Mouse (Mus musculus) effector memory CD4-positive, alpha-beta T cell, adult 7 months (primary cell): ENCODE measurements around the gene Tmem59l. TPM values are rescaled to one million over a fixed set of nuclear protein-coding genes. Genes with fewer than 3 reads are reported as not detected.

ENCODE experiments used
- polyA plus RNA-seq: library from polyadenylated mRNA; unstranded; fragments of 100-300 nt; shearing (Covaris generic); gene quantifications from one replicate; pipeline ENCODE4 v1.2.1, GENCODE M21; 2017

Gene Tmem59l
- polyA plus RNA-seq = not detected

DNA sequence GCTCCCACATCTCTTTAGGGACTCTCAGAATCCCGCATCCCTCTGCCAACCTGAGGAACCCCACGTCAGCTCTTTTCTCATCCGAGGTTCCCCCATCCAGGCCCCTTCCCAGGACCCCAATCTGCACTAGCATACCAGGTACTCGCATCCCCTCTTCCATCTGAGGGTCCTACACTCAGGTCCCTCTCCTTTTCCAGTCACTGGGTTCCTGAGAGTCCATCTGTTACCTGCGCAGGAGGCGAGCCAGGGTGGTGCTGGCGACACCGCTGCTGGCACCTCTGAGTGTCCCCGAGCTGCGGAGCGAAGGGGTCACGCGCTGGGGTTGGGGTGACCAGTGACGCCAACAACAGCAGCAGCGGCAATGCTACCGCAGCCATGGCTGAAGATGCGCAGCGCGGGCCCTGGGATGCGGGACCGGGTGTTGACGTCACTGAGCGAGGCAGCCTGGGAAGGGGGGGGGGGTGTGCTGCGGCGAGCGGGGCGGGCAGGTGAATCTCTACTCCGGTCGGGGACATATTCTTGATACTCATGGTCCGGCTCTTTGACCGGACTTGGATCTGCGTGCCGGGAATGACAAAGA lies at the start of gene Tmem59l:
Gene Tmem59l (minus strand): TSS at position 418 of the 580 bp plus-strand sequence.

DNA sequence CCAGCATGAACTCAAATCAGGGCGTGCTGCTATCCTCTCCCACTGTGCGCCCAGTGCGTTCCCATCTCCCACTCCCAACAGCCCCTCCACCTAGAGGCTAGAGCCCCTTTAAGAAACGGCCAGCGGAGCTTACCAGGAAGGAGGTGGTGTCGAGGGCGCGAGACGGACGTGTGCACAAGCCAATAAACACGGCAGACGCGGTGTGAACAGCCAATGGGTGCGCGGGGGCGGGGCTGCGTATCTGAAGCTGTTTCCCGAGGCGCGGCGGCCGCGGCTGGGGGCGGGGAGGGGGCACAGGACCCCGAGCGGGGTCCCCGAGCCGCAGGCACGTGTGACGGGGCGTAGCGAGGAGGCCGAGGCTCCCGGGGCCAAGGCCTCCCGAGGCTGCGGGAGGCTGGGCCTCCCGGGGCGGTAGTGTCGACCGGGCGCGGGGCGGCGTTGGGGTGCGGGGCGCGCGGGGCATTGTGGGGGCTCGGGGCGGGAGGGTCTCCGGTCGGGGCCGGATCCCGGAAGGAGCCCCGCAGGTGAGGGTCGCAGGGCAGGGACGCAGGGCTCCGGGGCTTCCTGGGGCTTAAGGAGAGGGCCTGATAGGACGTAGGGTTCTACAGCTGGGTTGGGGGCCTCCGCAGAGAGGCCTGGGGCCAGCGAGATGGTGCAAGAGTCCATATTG lies 40.5 kb upstream of the Tmem59l start, which contains the start of the genes Fkbp8 and Kxd1:
Gene Fkbp8 (plus strand): TSS at position 213 of the 670 bp plus-strand sequence.
Gene Kxd1 (minus strand): TSS at position 445 of the 670 bp plus-strand sequence.

DNA sequence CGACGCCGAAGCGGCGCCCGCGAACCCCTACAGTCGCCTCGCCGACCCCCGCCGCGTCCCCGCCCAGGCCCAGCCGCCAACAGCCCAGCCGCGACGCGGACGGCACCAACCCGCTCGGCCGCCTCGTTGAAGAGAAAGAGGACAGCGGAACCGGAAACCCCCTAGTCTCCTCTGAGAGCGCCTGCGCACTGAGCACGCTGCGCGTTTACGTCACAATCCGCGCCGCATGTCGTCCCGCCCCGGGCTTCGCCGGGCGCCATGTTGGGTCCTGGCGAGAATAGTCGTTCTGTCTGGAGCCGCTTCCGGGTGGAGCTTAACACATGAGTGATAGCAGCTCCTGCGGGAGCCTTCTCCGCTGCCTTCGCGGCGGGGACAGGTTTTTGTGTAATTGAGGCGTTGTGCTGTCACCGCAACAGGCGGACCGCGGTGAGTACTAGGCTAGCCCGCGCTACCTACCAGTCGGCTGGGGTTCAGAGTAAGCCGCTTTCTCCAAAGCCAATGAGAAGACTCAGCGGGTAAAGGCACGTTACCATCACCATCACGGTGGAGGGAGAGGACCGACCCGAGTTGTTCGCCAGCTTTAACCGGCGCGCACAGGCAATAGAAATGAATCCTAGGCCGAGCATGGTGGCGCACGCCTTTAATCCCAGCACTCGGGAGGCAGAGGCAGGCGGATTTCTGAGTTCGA lies 23.2 kb upstream of the Tmem59l start, which contains the start of gene Uba52:
Gene Uba52 (minus strand): TSS at position 574 of the 688 bp plus-strand sequence.

DNA sequence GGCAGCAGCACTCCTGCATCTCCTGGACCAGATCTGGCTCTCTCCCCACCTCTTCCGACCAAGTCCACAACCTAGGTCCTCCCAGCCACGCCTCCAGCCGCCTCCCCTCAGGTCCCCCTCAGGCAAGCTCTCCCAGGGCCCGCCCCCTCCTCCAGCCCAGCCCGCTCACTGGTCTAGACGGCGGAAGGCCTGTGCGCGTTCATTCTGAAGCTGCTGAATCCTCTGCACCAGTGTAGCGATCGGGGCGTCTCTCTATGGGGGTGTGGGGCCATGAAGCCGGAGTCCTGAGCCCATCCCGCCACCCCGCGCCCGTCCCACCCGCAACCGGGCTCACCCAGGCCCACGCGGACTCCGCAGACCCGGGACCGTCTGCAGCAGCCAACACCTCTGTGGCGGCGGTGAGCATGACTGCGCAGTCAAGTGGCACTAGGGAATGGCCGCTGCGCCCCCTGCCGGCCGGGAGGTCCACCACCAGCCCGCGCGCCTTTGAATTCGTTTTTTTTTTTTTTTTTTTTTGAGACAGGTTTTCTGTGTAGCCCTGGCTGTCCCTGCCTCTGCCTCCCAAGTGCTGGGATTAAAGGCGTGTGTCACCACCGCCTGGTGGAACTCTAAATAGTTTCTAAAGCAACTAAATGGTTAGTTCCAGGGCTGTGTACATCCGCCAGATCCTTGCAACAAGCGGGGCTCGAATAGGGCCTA lies 19.3 kb upstream of the Tmem59l start, which contains the start of gene Rex1bd:
Gene Rex1bd (minus strand): TSS at position 425 of the 699 bp plus-strand sequence.

DNA sequence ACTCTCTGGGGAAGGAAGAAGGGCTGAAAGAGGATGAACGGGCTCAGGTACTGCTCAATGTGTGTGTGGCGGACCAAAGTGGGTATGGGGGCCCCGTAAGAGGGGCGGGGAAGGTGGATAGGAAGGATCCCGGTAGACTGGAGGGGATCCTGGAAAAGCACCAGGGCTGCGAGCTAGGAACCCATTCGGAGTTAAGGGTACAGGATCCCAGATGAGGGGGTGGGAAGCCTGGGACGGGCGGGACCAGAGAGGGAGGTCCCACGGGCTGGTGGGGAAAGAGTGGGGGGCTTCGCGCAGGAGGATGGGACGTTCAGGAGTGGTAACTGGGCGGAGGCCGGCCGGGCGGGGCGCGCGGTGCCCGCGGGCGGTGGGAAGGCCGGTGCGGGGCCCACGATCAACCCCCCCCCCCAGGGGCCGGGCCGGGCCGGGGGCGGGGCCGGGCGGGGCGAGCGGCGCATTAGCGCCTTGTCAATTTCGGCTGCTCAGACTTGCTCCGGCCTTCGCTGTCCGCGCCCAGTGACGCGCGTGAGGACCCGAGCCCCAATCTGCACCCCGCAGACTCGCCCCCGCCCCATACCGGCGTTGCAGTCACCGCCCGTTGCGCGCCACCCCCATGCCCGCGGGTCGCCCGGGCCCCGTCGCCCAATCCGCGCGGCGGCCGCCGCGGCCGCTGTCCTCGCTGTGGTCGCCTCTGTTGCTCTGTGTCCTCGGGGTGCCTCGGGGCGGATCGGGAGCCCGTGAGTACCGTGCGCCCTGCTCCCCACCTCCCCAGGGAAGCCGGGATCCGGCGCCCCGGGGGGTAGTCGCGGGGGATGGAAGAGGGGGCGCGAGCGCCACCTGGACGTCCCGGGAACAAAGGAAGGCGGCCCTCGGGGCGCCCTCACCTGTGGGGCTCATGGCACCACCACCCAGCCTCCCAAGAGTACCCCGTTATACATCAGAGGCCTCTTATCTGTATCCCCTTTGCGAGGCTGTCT lies 5.8 kb upstream of the Tmem59l start, which contains the start of gene Crlf1:
Gene Crlf1 (plus strand): TSS at position 495 of the 977 bp plus-strand sequence.

DNA sequence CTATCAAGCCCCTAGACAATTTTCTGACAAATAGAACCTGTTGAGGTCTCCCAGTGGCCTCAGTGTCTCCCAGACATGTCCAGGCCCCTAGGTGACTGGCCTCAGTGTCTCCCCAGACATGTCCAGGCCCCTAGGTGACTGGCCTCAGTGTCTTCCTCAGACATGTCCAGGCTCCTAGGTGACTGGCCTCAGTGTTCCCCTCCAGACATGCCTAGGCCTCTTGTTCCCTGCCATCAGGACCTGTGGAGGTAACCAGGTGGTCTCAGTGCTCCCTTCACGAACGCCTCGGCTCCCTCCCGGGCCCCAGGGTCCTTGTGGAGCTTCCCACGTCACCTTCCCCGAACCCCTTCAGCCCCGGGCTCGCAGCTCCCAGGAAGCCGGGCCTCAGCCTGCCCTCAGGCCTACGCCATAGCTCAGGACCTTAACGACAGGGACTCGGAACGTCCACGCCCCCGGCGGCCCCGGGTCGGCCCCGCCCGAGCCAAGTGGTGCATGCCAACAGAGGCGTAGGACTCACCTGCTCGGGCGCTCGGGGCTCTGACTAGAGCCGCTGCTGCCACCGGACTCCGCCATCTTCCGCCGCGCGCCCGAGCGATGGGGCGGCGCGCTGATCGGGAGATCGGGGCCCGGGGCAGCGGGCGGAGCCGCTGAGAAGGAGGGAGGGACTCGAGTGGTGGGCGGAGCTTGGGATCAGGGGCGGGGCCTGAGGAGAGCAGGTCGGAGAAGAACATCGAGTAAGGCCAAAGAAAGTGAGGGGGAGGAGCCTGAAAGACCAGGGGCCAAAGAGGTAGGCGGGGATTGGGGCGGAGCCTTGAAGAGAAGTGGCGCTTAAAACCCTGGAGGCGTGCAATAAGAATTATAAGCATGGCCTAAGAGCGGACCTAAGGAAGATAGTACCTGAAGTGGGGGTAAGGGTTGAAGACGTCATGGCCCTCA lies 10.6 kb downstream of the Tmem59l start, which contains the start of gene Klhl26:
Gene Klhl26 (minus strand): TSS at position 636 of the 936 bp plus-strand sequence.

DNA sequence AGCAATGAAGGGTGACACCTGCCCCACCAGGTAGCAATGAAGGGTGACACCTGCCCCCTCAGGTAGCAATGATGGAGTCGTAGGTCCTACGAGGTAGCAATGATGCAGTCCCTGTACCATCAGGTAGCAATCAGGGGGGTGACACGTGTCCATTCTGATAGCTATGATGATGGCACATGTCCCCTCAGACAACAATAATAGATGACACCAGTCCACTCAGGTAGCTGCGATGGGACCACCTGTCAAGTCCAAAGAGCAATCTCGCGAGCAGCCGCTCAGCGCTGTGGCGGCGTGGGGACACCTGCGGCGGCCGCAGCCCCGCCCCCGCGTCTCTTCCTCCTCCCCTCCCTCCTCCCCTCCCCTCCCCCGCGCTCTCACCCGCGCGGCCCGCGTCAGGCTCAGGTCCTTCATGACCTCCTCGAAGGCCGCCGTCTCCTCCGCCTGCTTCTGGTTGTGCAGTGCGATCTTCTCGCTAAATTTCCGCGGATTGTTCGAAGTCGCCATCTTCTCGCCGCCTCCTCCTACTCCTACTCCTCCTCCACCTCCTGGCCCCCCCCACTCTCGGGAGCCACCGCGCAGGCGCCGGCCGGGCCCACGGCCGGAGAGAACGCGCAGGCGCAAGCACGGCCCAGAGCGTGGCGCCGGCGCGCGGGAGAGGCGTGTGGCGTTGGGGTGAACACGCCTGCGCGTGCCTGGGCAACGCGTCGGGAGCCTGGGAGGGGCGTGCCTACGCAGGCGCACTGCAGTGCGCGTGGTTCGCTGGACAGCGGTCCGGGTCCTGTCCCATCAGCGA lies 47.9 kb downstream of the Tmem59l start, which contains the start of gene Crtc1:
Gene Crtc1 (minus strand): TSS at position 525 of the 793 bp plus-strand sequence.

Other genes starting within 250 kb of the Tmem59l start
- gene Homer3, start 204.5 kb downstream of the Tmem59l start, polyA plus RNA-seq = 0.74 TPM
- 44.5 TPM for gene Ddx49, start 184.9 kb downstream of the Tmem59l start, polyA plus RNA-seq
- 268 TPM for gene Cope, start 184.8 kb downstream of the Tmem59l start, polyA plus RNA-seq
- 0.16 TPM for gene Cers1, start 171.6 kb downstream of the Tmem59l start, polyA plus RNA-seq
- gene Gdf1, start 157.5 kb downstream of the Tmem59l start, polyA plus RNA-seq = 0.52 TPM
- gene Upf1, start 134.1 kb downstream of the Tmem59l start, polyA plus RNA-seq = 68.5 TPM
- 2.8 TPM for gene Comp, start 113.8 kb downstream of the Tmem59l start, polyA plus RNA-seq
- gene Crtc1, start 47.8 kb downstream of the Tmem59l start, polyA plus RNA-seq = 7.0 TPM
- gene Klhl26, start 10.4 kb downstream of the Tmem59l start, polyA plus RNA-seq = 9.9 TPM
- gene Crlf1, start 5.8 kb upstream of the Tmem59l start, polyA plus RNA-seq = not detected
- 57.8 TPM for gene Rex1bd, start 19.4 kb upstream of the Tmem59l start, polyA plus RNA-seq
- 1,269 TPM for gene Uba52, start 23.4 kb upstream of the Tmem59l start, polyA plus RNA-seq
- gene Fkbp8, start 40.4 kb upstream of the Tmem59l start, polyA plus RNA-seq = 378 TPM
- gene Kxd1, start 40.6 kb upstream of the Tmem59l start, polyA plus RNA-seq = 64.6 TPM
- 38.5 TPM for gene Ell, start 52.1 kb upstream of the Tmem59l start, polyA plus RNA-seq
- gene Isyna1, start 107.0 kb upstream of the Tmem59l start, polyA plus RNA-seq = 93.3 TPM
- gene Ssbp4, start 121.5 kb upstream of the Tmem59l start, polyA plus RNA-seq = 148 TPM
- gene Lrrc25, start 128.8 kb upstream of the Tmem59l start, polyA plus RNA-seq = not detected
- not detected for gene Gdf15, start 145.1 kb upstream of the Tmem59l start, polyA plus RNA-seq
- 0.79 TPM for gene Pgpep1, start 173.0 kb upstream of the Tmem59l start, polyA plus RNA-seq
- 249 TPM for gene Lsm4, start 185.9 kb upstream of the Tmem59l start, polyA plus RNA-seq
- gene Jund, start 211.6 kb upstream of the Tmem59l start, polyA plus RNA-seq = 1,865 TPM
- 0.22 TPM for gene Iqcn, start 216.1 kb upstream of the Tmem59l start, polyA plus RNA-seq
- not detected for gene Gm3336, start 231.2 kb upstream of the Tmem59l start, polyA plus RNA-seq
- gene Pde4c, start 236.4 kb upstream of the Tmem59l start, polyA plus RNA-seq = 0.24 TPM